Mouse (Mus musculus): Measurements from ENCODE around the gene Tmcc3. TPM values are rescaled to one million over a fixed set of nuclear protein-coding genes. Genes with fewer than 3 reads are reported as not detected.

Gene Tmcc3
- total RNA-seq, 1 experiment: 7.0 TPM

GRCm38 (mm10) chr10:94544803-94545202, 233.1 kb downstream of the Tmcc3 start:
- H3K9ac ChIP-seq (ENCODE audit: insufficient read depth, low read depth, low read length, poor library complexity, severe bottlenecking): no peak overlapping the region
- H3K4me1 ChIP-seq (ENCODE audit: control insufficient read depth in 2 of 2, insufficient read depth in 2 of 2, low read length in 2 of 2, poor library complexity in 1 of 2): no peaks in the 10 kb centered on the region; a peak in 1 of 4 replicates
- H3K9me3 ChIP-seq (ENCODE audit: control insufficient read depth, insufficient read depth, low read depth, low read length): no peaks in the 10 kb centered on the region
- TF ChIP-seq ZNF384 (IDR thresholded peaks at IDR 0.05; ENCODE audit: low read depth, low read length): no peak
- TF ChIP-seq HCFC1 (IDR thresholded peaks at IDR 0.05; ENCODE audit: borderline replicate concordance, insufficient read depth, low read length): no peak
- no peak for TF ChIP-seq MAFK (IDR thresholded peaks at IDR 0.05; ENCODE audit: insufficient read depth, low read depth, low read length)
- no peak for TF ChIP-seq ZC3H11A (IDR thresholded peaks at IDR 0.05; ENCODE audit: borderline replicate concordance, low read depth, low read length)
- no peak for TF ChIP-seq CHD2 (IDR thresholded peaks at IDR 0.05; ENCODE audit: low read depth, low read length)
- DNase-seq (ENCODE audit: low read depth, low spot score): no peak
- in situ Hi-C loops (cut with MboI; ENCODE audit: low sequenced_read_pairs in 2 of 2, unreplicated experiment in 2 of 2): no loop called here
- no peak overlapping the region for H3K4me3 ChIP-seq (ENCODE audit: insufficient read depth in 1 of 2, low read depth in 1 of 2, low read length in 2 of 2, poor library complexity in 1 of 2, severe bottlenecking in 1 of 2)
- no peaks in the 10 kb centered on the region for H3K36me3 ChIP-seq (ENCODE audit: control insufficient read depth, insufficient read depth, low read length, poor library complexity, severe bottlenecking)
- no peak overlapping the region for H3K27ac ChIP-seq (ENCODE audit: insufficient read depth, low read depth, low read length, poor library complexity, severe bottlenecking)

- no peak overlapping the region for H3K4me3 ChIP-seq (ENCODE audit: insufficient read depth in 1 of 2, low read depth in 1 of 2, low read length in 2 of 2, poor library complexity in 1 of 2, severe bottlenecking in 1 of 2)
- in situ Hi-C loops (cut with MboI; ENCODE audit: low sequenced_read_pairs in 2 of 2, unreplicated experiment in 2 of 2): no loop called here
- DNase-seq (ENCODE audit: low read depth, low spot score): no peak
- no peaks in the 10 kb centered on the region; a peak in 1 of 4 replicates for H3K4me1 ChIP-seq (ENCODE audit: control insufficient read depth in 2 of 2, insufficient read depth in 2 of 2, low read length in 2 of 2, poor library complexity in 1 of 2)
- no peaks in the 10 kb centered on the region for H3K9me3 ChIP-seq (ENCODE audit: control insufficient read depth, insufficient read depth, low read depth, low read length)
- no peaks in the 10 kb centered on the region for H3K36me3 ChIP-seq (ENCODE audit: control insufficient read depth, insufficient read depth, low read length, poor library complexity, severe bottlenecking)
- TF ChIP-seq HCFC1 (IDR thresholded peaks at IDR 0.05; ENCODE audit: borderline replicate concordance, insufficient read depth, low read length): no peak
- TF ChIP-seq ZC3H11A (IDR thresholded peaks at IDR 0.05; ENCODE audit: borderline replicate concordance, low read depth, low read length): no peak
- TF ChIP-seq MAFK (IDR thresholded peaks at IDR 0.05; ENCODE audit: insufficient read depth, low read depth, low read length): no peak
- TF ChIP-seq CHD2 (IDR thresholded peaks at IDR 0.05; ENCODE audit: low read depth, low read length): no peak
- no peak for TF ChIP-seq ZNF384 (IDR thresholded peaks at IDR 0.05; ENCODE audit: low read depth, low read length)
- no peak overlapping the region for H3K27ac ChIP-seq (ENCODE audit: insufficient read depth, low read depth, low read length, poor library complexity, severe bottlenecking)
- H3K9ac ChIP-seq (ENCODE audit: insufficient read depth, low read depth, low read length, poor library complexity, severe bottlenecking): no peak overlapping the region
Observed at GRCm38 (mm10) chr10:94545259-94546019, 233.7 kb downstream of the Tmcc3 start.

- no peak overlapping the region for H3K27ac ChIP-seq (ENCODE audit: insufficient read depth, low read depth, low read length, poor library complexity, severe bottlenecking)
- no peak overlapping the region for H3K4me3 ChIP-seq (ENCODE audit: insufficient read depth in 1 of 2, low read depth in 1 of 2, low read length in 2 of 2, poor library complexity in 1 of 2, severe bottlenecking in 1 of 2)
- in situ Hi-C loops (cut with MboI; ENCODE audit: low sequenced_read_pairs in 2 of 2, unreplicated experiment in 2 of 2): no loop called here
- no peak overlapping the region for H3K9ac ChIP-seq (ENCODE audit: insufficient read depth, low read depth, low read length, poor library complexity, severe bottlenecking)
- DNase-seq (ENCODE audit: low read depth, low spot score): no peak
- H3K9me3 ChIP-seq (ENCODE audit: control insufficient read depth, insufficient read depth, low read depth, low read length): no peaks in the 10 kb centered on the region
- H3K36me3 ChIP-seq (ENCODE audit: control insufficient read depth, insufficient read depth, low read length, poor library complexity, severe bottlenecking): no peaks in the 10 kb centered on the region
- TF ChIP-seq ZNF384 (IDR thresholded peaks at IDR 0.05; ENCODE audit: low read depth, low read length) (no peak), HCFC1 (IDR thresholded peaks at IDR 0.05; ENCODE audit: borderline replicate concordance, insufficient read depth, low read length) (no peak), ZC3H11A (IDR thresholded peaks at IDR 0.05; ENCODE audit: borderline replicate concordance, low read depth, low read length) (no peak), CHD2 (IDR thresholded peaks at IDR 0.05; ENCODE audit: low read depth, low read length) (no peak), MAFK (IDR thresholded peaks at IDR 0.05; ENCODE audit: insufficient read depth, low read depth, low read length) (no peak)
- H3K4me1 ChIP-seq (ENCODE audit: control insufficient read depth in 2 of 2, insufficient read depth in 2 of 2, low read length in 2 of 2, poor library complexity in 1 of 2): peaks cover 0 to 4% of the 10 kb centered on the region in 2 experiments; a peak in 1 of 4 replicates
Observed at GRCm38 (mm10) chr10:94546617-94547016, 234.9 kb downstream of the Tmcc3 start.

- no peak for DNase-seq (ENCODE audit: low read depth, low spot score)
- no peak for TF ChIP-seq ZC3H11A (IDR thresholded peaks at IDR 0.05; ENCODE audit: borderline replicate concordance, low read depth, low read length)
- TF ChIP-seq MAFK (IDR thresholded peaks at IDR 0.05; ENCODE audit: insufficient read depth, low read depth, low read length): no peak
- no peak for TF ChIP-seq ZNF384 (IDR thresholded peaks at IDR 0.05; ENCODE audit: low read depth, low read length)
- peak; percentile 23; the same call in 1 of the 2 replicates for TF ChIP-seq CHD2 (IDR thresholded peaks at IDR 0.05; ENCODE audit: low read depth, low read length)
- no peak for TF ChIP-seq HCFC1 (IDR thresholded peaks at IDR 0.05; ENCODE audit: borderline replicate concordance, insufficient read depth, low read length)
- no peaks in the 10 kb centered on the region for H3K36me3 ChIP-seq (ENCODE audit: control insufficient read depth, insufficient read depth, low read length, poor library complexity, severe bottlenecking)
- no peak overlapping the region for H3K9ac ChIP-seq (ENCODE audit: insufficient read depth, low read depth, low read length, poor library complexity, severe bottlenecking)
- peaks cover 0 to 4% of the 10 kb centered on the region in 2 experiments; a peak in 1 of 4 replicates for H3K4me1 ChIP-seq (ENCODE audit: control insufficient read depth in 2 of 2, insufficient read depth in 2 of 2, low read length in 2 of 2, poor library complexity in 1 of 2)
- H3K27ac ChIP-seq (ENCODE audit: insufficient read depth, low read depth, low read length, poor library complexity, severe bottlenecking): no peak overlapping the region
- in situ Hi-C loops (cut with MboI; ENCODE audit: low sequenced_read_pairs in 2 of 2, unreplicated experiment in 2 of 2): no loop called here
- H3K4me3 ChIP-seq (ENCODE audit: insufficient read depth in 1 of 2, low read depth in 1 of 2, low read length in 2 of 2, poor library complexity in 1 of 2, severe bottlenecking in 1 of 2): no peak overlapping the region
- H3K9me3 ChIP-seq (ENCODE audit: control insufficient read depth, insufficient read depth, low read depth, low read length): no peaks in the 10 kb centered on the region
Observed at GRCm38 (mm10) chr10:94549511-94550232, 237.9 kb downstream of the Tmcc3 start.
